Mouse (Mus musculus) embryo, embryonic 11.5 days (tissue): ENCODE measurements around the gene Fsd1.

ENCODE experiments used
- DNase-seq: peaks from one replicate; pipeline ENCODE4 v3.0.0-alpha.2; 2012; ENCODE audit warnings: low read depth, low spot score

Fsd1 gene

DNA sequence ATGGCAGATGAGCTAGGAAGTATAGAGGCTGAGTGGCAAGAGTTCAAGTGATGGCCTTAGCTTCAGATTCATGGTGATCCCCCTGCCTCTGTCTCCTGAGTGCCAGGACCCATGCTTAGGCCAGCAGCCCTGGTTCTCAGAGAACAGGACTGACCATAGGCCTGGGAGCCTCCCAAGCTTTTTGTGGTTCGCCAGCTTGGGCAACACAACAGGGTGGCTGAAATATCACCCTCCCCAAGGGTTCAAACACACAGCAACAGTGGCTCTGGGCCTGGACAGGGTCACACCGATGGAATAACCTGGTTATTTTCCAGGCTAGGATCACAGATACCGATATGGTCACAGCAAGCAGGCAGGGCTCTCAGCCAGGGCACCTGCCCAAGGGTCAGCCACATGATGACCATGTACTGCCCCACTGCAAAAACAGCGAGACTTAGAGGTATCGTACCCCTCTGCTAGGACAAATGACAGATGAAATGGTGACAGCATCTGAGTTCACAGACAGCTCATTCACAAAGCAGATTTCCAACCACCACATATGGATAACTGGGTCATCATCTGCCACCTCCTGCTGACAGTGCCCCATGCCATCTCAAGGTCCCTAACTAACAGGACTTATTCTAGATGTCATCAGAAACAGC, 41.6 kb downstream of the Fsd1 start:
- DNase-seq = no peak

DNA sequence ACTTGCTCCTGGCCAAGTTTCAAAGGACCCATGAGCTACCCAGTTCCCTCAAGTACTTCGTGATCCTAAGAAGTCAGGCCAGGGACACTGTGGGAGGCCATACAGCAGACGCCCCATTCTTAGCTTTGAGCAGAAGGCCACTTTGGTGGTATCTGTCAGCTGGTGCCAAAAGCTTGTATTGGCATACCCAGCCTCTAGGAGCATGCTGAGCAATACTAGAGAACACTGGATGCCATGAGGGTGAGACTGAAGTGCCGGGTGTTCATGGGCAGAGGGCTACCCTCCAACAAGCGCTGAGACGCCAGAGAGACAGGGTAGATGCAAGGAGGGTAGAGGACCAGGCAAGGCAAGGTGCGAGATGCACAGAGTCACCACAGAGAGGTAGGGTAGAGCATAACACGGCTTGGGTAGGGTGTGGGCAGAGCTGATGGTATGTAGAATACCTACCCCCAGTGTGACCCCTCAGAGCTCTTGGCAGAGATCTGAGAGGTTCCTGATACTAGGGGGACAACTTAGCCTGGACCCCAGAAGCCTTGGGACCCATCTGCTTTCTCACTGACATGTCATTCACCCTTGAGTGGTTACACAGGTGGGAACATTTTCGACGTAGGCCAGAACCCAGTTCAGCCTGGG, 44.0 kb downstream of the Fsd1 start:
- no peak for DNase-seq

DNA sequence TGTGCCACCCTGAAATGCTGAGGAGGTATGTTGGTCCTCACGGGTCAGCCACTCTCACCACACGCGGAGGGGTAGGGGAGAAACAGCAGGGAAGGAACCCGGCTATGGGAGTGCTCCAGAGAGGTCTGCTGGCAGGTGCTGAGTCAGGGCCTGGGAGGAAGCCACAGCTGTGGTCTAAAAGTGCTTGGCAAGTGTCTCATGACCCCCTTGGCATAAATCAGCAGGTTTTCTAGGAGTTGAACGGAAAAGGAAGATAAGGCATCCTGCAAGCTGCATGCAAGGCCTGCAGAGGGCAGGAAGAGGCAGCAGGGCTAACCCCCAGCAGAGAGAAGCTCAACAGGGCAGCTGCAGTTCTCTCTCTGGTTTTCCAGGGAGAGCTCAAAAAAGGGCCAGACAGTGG, 44.6 kb downstream of the Fsd1 start:
- no peak for DNase-seq

DNA sequence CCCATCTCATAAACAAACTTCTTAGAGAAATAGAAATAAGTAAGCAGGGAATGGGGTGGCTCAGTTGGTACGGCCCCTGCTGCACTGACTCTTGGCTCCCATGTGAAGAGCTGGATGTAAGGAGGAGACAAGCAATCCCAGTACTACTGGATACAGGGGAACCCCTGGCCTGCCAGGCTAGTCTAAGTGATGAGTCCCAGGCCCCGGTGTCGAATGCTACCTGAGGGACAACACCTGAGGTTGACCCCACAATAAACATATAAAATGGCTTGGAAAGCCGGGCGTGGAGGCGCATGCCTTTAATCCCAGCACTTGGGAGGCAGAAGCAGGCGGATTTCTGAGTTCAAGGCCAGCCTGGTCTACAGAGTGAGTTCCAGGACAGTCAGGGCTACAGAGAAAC, 45.1 kb downstream of the Fsd1 start:
- DNase-seq = no peak

DNA sequence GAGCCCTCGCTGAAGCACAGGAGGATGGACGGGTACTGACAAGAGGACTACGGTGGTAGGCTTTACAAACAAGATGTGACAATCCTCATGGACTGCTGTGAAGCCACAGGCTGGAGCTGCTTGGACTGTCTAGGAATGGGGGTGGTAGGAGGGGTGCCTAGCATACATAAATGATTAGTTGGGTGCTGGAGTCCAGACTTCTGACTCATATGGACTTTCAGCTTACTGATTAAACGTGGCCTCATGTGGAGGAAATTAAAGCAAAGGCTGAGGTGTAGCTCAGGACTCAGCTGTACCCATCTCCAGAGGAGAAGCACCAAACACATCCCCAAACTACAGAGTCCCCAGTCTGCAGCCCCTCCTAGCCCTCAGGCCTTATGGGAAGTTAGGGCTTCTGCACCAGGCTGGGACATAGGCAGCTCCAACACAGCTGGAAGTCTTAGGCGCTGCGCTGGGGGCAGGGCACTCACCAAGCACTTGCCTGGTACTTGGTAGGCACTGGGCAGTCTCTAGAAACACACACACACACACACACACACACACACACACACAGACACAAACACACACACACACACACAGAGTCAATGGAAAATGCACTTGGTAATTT, 45.9 kb downstream of the Fsd1 start:
- no peak for DNase-seq

DNA sequence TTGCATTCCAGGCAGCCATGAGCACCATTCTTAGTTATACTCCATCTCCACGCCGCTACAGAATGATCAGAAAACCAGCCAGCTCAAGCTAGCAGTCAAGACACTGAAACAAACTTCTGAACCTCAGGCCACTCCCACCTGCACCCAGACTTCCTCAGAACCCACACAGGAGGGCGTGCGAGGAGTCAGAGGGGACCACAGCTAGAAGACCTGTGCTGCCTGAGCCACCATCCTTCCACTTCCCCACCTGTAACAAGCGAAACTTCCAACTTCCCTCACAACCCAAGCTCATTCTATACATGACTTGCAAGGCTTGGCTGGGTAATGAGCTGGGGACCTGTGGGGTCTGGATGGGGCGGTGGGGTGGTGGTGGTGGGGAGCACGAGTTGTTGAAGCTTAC, 46.5 kb downstream of the Fsd1 start:
- no peak for DNase-seq

DNA sequence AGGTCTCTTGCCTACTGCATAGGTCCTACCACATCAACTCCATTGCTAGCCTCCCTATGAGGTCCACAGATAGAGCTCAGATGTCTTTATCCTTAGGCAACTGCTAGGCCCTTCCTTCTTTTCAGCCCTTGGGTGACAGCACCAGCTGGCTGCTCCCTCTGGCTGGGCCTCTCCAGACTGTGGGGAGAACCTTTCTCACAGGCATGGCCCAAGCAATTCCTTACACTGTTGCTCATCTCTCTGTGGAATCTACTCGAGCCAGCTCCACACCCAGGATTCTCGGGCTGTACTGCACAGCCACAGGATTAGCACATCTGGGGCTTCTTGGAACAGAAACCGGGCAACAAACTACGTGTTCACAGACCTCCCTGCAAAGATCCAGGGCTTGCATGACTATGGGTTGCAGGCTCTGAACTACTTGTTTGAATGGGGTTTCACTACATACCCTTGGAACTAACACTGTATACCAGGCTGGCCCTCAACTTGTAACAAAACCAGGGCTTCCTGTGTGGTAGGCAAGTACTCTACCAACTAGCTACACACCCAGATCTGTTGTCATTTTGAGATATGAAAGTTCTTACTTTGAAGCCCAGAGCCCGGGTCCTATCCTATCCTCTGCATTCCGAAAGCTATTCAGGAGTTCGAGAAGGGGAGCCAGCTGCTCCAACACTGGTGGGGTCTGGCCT, 47.9 kb downstream of the Fsd1 start:
- DNase-seq = no peak

DNA sequence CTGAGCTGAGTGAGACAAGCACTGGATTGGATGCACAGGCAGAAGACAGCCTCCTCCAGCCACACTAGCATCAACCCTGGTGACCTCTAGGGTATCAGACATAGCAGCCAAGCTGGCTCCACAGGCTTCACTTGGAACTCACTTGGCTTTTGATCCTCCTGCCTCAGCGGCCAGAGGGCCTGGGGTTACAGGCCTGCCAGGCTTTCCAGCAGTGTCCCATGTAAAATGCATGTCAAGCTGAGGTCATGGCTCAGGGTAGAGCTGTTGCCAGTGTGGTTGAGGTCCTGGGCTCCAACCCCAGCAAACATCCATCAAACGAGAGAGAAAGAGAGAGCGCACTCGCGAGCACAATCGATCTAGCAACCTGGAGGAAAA, 48.4 kb downstream of the Fsd1 start:
- DNase-seq = no peak

DNA sequence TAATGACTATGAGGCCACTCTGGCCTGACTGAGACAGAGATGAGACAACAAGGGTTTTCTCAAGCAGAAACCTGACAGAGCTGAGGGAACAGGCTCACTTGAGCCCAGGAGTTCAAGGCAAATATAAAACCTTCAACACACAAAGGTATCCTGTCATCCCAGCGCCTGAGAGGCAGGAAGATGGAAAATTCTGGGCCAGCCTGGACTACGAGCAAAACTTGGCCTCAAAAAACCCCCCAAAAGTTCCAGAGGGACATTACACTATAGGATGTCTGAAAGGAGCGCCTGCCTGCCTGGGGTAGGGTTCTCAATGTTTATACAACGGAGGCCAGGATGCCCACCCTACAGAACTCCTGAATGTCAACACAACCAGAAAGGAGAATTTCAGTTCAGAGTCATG, 48.9 kb downstream of the Fsd1 start:
- no peak for DNase-seq

DNA sequence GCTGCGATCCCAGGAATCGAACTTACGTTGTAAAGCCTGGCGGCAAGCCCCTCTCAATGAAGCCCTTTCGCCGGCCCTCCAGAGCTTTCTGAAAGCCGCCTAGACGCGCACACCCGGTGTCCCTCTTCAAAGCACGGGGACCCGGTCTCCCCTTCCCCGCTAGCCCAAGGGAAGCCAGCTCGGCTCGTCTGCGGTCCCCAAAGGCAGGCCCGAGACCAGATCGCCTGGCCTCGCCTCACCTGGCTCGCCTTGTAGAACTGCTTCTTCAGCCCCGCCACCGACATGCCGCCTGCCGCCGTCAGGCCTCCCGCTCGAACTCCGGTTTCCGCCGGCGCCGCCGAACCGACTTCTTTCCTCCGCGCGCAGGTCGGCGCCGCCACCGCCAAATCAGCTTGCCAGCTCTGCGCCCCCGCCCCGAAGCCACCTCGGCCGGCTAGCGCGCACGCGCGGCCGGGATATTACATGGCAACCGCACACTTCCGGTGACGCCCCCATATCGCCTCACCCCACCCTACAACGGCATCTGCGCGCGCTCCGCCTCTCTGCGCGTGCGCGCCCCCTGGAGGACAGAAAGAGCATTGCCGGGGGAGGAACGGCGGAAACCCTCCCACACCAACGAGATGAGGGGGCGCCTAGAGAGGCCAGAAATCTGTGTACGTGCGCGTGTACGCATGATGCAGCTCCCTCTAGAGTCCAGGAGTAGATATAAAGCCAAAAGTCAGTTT, 50.0 kb downstream of the Fsd1 start, which contains the start of gene Sh3gl1:
Gene Sh3gl1, minus strand, starts transcription at position 460 of the 725 bp plus-strand sequence.
- DNase-seq = peak; percentile 98

DNA sequence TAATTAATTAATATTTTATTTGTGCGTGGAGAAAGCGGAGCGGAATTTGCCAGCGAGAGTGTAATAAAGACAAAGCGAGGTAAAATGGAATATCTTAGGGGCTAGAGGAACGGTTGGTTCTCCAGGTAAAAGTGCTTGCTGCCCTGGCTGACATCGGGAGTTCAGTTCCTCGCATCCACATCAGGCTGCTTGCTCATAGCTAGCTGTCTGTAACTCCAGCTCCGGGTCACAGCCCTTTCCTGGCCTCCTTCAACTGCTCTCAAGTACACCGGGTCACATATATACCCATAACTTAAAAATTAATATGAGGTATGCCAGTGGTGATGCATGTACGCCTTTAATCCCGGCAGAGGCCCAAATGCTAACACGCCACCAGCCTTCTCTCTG, 50.6 kb downstream of the Fsd1 start:
- DNase-seq = no peak

DNA sequence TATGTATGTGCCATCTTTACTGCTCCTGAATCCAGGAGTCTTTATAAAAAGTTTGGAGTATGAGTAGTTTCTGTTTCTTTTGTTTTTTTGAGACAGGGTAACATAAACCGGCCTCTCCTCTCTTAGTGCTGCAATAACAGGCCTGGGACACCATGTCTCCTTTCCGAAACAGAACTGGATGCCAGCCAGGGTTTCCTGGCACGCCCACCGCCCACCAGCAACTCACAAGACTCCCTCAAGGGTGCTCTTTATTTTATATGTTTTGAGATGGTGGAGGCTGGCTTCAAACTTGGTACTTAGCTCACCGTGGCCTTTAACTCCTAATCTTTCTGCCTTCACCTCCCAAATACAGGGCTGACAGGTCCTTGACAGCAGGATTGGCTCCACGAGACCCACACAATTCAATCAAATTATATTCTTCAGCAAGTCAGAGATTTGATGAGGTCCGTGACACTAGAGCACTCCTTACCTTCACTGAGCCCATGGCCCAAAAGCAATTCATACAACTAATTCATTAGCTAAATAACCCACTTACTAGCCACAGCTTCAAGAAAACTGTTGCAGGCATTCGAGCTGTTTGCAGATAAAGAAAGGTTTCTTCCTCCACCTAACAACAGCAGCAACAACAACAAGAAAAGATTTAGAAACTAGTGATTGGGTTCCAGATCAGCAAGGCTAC, 52.4 kb downstream of the Fsd1 start:
- DNase-seq = no peak

DNA sequence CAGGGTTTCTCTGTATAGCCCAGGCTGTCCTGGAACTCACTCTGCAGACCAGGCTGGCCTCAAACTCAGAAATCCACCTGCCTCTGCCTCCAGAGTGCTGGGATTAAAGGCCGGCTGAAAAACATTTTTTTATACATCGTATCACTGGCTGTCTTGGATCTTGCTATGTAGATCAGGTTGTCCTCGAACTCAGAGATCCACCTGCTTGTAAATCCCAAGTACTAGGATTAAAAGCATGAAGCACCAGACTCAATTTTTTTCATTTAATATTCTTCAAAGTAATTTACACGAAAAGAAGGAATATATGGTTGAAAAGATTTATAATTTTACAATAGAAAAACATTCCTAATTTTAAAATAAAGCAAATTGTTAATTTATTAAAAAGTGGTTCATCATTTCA, 53.0 kb downstream of the Fsd1 start:
- DNase-seq = no peak

DNA sequence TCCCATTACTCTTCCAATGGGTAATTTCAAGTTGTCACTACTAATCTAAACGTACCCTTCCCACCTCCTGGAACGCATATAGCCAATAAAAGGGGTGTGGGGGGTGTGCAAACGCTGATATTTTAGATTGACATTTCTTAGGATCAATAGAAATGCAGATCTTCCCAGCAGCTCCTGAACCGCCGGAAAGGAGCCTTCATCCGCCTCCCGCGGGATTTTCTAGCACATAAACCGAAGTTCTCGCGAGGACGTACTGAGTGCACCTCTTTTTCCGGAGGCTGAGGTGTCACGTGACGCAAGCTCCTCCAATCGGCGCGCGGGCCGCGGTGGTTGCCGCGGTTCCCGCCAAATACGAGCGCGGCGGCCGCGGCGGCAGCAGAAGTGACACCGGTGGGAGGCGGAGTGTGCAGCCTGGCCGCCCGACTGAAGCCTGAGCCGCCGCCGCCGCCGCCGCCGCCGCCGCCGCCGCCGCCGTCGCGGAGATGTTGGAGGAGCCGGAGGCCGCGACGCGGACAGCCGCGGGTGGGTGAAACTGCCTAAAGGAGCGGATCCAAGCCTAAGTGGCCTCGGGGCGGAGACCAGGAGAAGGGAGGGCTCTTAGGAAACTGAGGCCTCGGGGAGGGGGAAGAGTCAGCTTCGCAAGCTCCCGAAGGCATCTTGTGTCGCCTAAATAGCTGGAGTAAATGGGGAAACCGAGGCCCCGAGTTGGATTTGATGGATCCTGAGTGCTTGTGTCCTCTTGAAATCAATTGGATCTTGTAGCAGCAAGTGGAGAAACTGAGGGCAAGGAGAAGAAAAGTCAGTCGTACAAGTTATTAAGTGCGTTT, 53.9 kb downstream of the Fsd1 start, which contains the start of gene Chaf1a:
Gene Chaf1a, plus strand, starts transcription at position 410 of the 827 bp plus-strand sequence.
- peak; percentile 97 for DNase-seq

DNA sequence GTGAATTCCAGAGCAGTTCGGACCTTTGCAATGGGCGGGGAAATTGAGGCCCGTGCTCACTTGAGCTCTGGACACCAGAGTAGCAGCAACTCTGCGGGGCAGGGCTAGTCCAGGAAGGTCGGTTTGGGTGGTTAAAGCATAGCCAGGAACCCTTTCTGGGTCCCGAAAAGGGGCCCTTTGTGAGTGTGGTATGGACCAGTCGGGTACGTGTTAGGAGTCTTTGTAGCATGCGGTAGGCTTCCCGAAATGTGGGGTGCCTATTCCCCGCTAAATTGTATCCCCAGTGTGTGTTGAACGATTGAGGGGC, 54.5 kb downstream of the Fsd1 start:
- no peak for DNase-seq
